Mouse (Mus musculus): ENCODE data around the gene Arpp21. TPM values are rescaled to one million over a fixed set of nuclear protein-coding genes. Genes with fewer than 3 reads are reported as not detected.

Gene Arpp21
- total and polyA plus RNA-seq, 3 experiments, result 0.99 to 1.3 (median 1.0) TPM

DNA sequence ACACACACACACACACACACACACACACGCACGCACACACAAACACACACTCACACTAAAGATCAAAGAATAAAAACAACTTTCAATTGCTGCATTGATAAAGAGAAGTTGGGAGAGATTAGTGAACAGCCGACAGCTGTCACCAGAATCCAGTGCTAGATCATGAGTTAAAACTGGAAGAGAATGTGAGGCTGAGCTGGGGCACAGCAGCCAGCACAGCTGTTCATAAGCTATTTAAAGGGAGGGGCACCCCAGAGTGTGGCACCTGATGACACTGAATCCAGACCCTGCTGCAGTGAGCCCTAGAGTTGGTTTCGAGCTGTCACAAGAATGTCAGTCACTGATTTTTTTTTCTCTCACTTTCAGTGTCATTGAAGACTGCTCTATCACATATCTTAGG is 14.0 kb upstream of the Arpp21 start:
- H3K27ac ChIP-seq, result no peak overlapping the region
- WGBS, result 61% methylated on average over 4 of the region's 4 CpGs
- TF ChIP-seq POLR2A (IDR thresholded peaks at IDR 0.05; ENCODE audit: insufficient read depth, low read depth, low read length) (no peak), EP300 (IDR thresholded peaks at IDR 0.05; ENCODE audit: insufficient read depth, low read depth, low read length) (no peak), CTCF (IDR thresholded peaks at IDR 0.05) (no peak)
- H3K4me3 ChIP-seq, result no peak overlapping the region
- no peaks in the 10 kb centered on the region for H3K27me3 ChIP-seq (ENCODE audit: control insufficient read depth, insufficient read depth, low read length)
- no peaks in the 10 kb centered on the region for H3K36me3 ChIP-seq (ENCODE audit: control insufficient read depth, insufficient read depth, low read length)
- intact Hi-C loops (cut with DNase I), result no loop called here
- H3K4me1 ChIP-seq (ENCODE audit: control insufficient read depth, insufficient read depth, low read length), result no peaks in the 10 kb centered on the region
- no peak for DNase-seq
- no peak overlapping the region for H3K9ac ChIP-seq (ENCODE audit: low read depth, low read length)
- no peaks in the 10 kb centered on the region for H3K79me2 ChIP-seq (replicated peaks; ENCODE audit: control insufficient read depth, insufficient read depth, low read length)

- Histone ChIP-seq H3K4me3 (no peak overlapping the region), H3K4me1 (ENCODE audit: control insufficient read depth, insufficient read depth, low read length) (no peaks in the 10 kb centered on the region), H3K9ac (ENCODE audit: low read depth, low read length) (no peak overlapping the region), H3K27ac (no peak overlapping the region), H3K79me2 (replicated peaks; ENCODE audit: control insufficient read depth, insufficient read depth, low read length) (no peaks in the 10 kb centered on the region), H3K36me3 (ENCODE audit: control insufficient read depth, insufficient read depth, low read length) (no peaks in the 10 kb centered on the region), H3K27me3 (ENCODE audit: control insufficient read depth, insufficient read depth, low read length) (no peaks in the 10 kb centered on the region)
- intact Hi-C loops (cut with DNase I), result no loop called here
- DNase-seq, result no peak
- WGBS, result 70% methylated on average over 2 of the region's 2 CpGs
- TF ChIP-seq POLR2A (IDR thresholded peaks at IDR 0.05; ENCODE audit: insufficient read depth, low read depth, low read length), result no peak
- TF ChIP-seq CTCF (IDR thresholded peaks at IDR 0.05), result no peak
- no peak for TF ChIP-seq EP300 (IDR thresholded peaks at IDR 0.05; ENCODE audit: insufficient read depth, low read depth, low read length)
These were observed 11.4 kb upstream of the Arpp21 start for GRCm38 (mm10) chr9:112247183-112247582.

GRCm38 (mm10) chr9:112238168-112238567 is 2.4 kb upstream of the Arpp21 start:
- Histone ChIP-seq H3K4me1 (ENCODE audit: control insufficient read depth, insufficient read depth, low read length) (no peaks in the 10 kb centered on the region), H3K27ac (no peak overlapping the region), H3K4me3 (no peak overlapping the region), H3K36me3 (ENCODE audit: control insufficient read depth, insufficient read depth, low read length) (no peaks in the 10 kb centered on the region), H3K9ac (ENCODE audit: low read depth, low read length) (no peak overlapping the region), H3K79me2 (replicated peaks; ENCODE audit: control insufficient read depth, insufficient read depth, low read length) (no peaks in the 10 kb centered on the region), H3K27me3 (ENCODE audit: control insufficient read depth, insufficient read depth, low read length) (peaks cover 2% of the 10 kb centered on the region)
- WGBS, result 80% methylated on average over 9 of the region's 9 CpGs
- DNase-seq, result no peak
- intact Hi-C loops (cut with DNase I), result no loop called here
- TF ChIP-seq POLR2A (IDR thresholded peaks at IDR 0.05; ENCODE audit: insufficient read depth, low read depth, low read length) (no peak), CTCF (IDR thresholded peaks at IDR 0.05) (no peak), EP300 (IDR thresholded peaks at IDR 0.05; ENCODE audit: insufficient read depth, low read depth, low read length) (no peak)

- Histone ChIP-seq H3K4me1 (ENCODE audit: control insufficient read depth, insufficient read depth, low read length) (no peaks in the 10 kb centered on the region), H3K79me2 (replicated peaks; ENCODE audit: control insufficient read depth, insufficient read depth, low read length) (no peaks in the 10 kb centered on the region), H3K36me3 (ENCODE audit: control insufficient read depth, insufficient read depth, low read length) (no peaks in the 10 kb centered on the region), H3K4me3 (no peak overlapping the region), H3K27ac (no peak overlapping the region), H3K27me3 (ENCODE audit: control insufficient read depth, insufficient read depth, low read length) (peaks cover 2% of the 10 kb centered on the region), H3K9ac (ENCODE audit: low read depth, low read length) (no peak overlapping the region)
- WGBS, result 83% methylated on average over 8 of the region's 8 CpGs
- intact Hi-C loops (cut with DNase I), result no loop called here
- DNase-seq, result no peak
- TF ChIP-seq POLR2A (IDR thresholded peaks at IDR 0.05; ENCODE audit: insufficient read depth, low read depth, low read length) (no peak), CTCF (IDR thresholded peaks at IDR 0.05) (no peak), EP300 (IDR thresholded peaks at IDR 0.05; ENCODE audit: insufficient read depth, low read depth, low read length) (no peak)
These were observed 813 bp upstream of the Arpp21 start for GRCm38 (mm10) chr9:112236551-112236950.

DNA sequence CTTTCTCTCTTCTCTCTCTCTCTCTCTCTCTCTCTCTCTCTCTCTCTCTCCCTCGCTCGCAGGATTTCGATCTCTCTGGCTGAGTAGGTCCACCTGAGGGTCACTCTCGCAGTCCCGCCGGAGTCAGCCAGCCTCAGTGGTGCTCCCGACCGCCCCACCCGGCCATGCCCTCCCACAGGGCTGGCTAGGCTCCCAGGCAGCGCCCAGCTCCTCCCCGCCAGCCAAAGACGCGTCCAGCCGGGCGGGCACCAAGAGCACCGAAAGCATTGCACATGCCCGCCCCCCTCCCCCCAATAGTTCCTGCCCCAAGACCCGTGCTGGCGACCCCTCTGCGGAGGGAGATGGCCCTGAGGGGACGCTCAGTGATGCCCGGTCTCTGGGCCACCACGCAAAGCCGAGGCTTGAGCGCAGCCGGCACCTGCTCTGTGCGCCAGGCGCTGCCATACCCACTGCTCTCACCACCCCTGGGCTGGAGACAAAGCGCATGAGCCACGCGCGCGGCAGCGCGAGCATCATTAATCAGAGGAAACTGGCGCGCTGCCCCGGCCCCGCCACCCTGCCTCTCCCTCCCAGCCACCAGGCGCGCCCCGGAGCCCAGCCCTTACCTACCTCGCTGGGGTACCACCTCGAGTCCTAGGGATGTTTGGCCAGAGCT is 570 bp downstream of the Arpp21 start:
- no peaks in the 10 kb centered on the region for H3K79me2 ChIP-seq (replicated peaks; ENCODE audit: control insufficient read depth, insufficient read depth, low read length)
- intact Hi-C loops (cut with DNase I), result no loop called here
- H3K4me1 ChIP-seq (ENCODE audit: control insufficient read depth, insufficient read depth, low read length), result no peaks in the 10 kb centered on the region
- TF ChIP-seq CTCF (IDR thresholded peaks at IDR 0.05), result no peak
- TF ChIP-seq POLR2A (IDR thresholded peaks at IDR 0.05; ENCODE audit: insufficient read depth, low read depth, low read length), result no peak
- TF ChIP-seq EP300 (IDR thresholded peaks at IDR 0.05; ENCODE audit: insufficient read depth, low read depth, low read length), result no peak
- H3K9ac ChIP-seq (ENCODE audit: low read depth, low read length), result no peak overlapping the region
- H3K4me3 ChIP-seq, result peak overlapping the region; percentile 27
- H3K27ac ChIP-seq, result no peak overlapping the region
- H3K27me3 ChIP-seq (ENCODE audit: control insufficient read depth, insufficient read depth, low read length), result peaks cover 2% of the 10 kb centered on the region
- WGBS, result under 1% methylated on average over 44 of the region's 44 CpGs
- peak; percentile 17 to 26 for DNase-seq
- no peaks in the 10 kb centered on the region for H3K36me3 ChIP-seq (ENCODE audit: control insufficient read depth, insufficient read depth, low read length)

- no peaks in the 10 kb centered on the region for H3K4me1 ChIP-seq (ENCODE audit: control insufficient read depth, insufficient read depth, low read length)
- TF ChIP-seq POLR2A (IDR thresholded peaks at IDR 0.05; ENCODE audit: insufficient read depth, low read depth, low read length) (no peak), EP300 (IDR thresholded peaks at IDR 0.05; ENCODE audit: insufficient read depth, low read depth, low read length) (no peak), CTCF (IDR thresholded peaks at IDR 0.05) (no peak)
- 3% methylated on average over 24 of the region's 24 CpGs for WGBS
- peaks cover 2% of the 10 kb centered on the region for H3K27me3 ChIP-seq (ENCODE audit: control insufficient read depth, insufficient read depth, low read length)
- intact Hi-C loops (cut with DNase I), result no loop called here
- no peak overlapping the region for H3K27ac ChIP-seq
- peak; percentile 3 to 21 for DNase-seq
- H3K9ac ChIP-seq (ENCODE audit: low read depth, low read length), result no peak overlapping the region
- H3K4me3 ChIP-seq, result no peak overlapping the region
- no peaks in the 10 kb centered on the region for H3K36me3 ChIP-seq (ENCODE audit: control insufficient read depth, insufficient read depth, low read length)
- no peaks in the 10 kb centered on the region for H3K79me2 ChIP-seq (replicated peaks; ENCODE audit: control insufficient read depth, insufficient read depth, low read length)
These were observed 1.2 kb downstream of the Arpp21 start for GRCm38 (mm10) chr9:112234505-112235024.

Measured in heart, adult 2 months (tissue).